Mouse (Mus musculus): ENCODE data around the gene Rarg. TPM values are rescaled to one million over a fixed set of nuclear protein-coding genes. Genes with fewer than 3 reads are reported as not detected.

The Rarg gene
- polyA plus RNA-seq (2012; fragmentation: generic; extraction: Trizol): 100 to 1,000 TPM; 110 to 187 TPM

DNA sequence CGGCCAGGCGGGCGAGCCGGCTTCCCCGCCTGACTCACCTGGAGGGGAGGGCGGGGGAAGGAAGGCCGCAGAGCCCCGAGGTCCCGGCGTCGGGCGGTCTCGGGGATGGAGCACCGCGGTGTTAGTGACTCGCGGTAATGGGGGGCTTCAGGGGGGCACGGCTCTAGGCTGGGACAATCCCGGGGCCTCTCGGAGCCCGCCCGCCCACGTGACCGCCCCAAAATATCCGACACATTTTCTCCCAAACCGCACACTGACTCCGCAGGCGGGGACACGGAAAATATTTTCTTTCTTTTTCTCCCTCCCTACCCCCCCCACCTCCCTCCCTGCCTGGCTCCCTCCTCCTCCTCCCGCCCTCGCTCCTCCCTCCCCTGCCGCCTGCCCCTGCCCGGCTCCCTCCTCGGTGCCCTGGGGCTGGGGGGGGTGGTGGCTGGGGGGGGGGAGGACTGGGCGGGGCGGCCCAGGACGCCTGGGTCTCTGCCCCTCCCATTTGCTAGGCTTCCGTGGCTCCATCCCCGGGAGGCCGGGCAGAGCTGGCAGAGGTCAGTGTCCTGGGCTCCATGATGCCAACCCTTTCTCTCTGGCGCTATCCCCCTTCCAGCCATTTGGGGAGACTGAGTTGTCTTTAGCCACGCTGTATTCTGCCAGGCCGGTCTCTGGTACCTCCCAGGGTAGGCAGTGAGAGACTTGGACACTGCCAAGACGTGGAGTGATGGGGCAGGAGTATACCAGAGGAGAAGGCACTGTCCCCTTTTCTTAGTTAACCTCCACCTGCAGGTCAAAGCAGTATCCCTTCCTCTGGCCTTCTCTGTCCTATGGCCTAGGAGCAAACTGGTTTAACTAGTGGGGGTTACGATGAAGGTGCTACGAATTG is at the start of gene Rarg:
Gene Rarg (minus strand): TSS at position 316 of the 874 bp plus-strand sequence.

GRCm38 (mm10) chr15:102295633-102296367 is 38.5 kb upstream of the Rarg start, which contains the start of gene Espl1:
TSS of gene Espl1 (plus strand) at chr15:102296266.

DNA sequence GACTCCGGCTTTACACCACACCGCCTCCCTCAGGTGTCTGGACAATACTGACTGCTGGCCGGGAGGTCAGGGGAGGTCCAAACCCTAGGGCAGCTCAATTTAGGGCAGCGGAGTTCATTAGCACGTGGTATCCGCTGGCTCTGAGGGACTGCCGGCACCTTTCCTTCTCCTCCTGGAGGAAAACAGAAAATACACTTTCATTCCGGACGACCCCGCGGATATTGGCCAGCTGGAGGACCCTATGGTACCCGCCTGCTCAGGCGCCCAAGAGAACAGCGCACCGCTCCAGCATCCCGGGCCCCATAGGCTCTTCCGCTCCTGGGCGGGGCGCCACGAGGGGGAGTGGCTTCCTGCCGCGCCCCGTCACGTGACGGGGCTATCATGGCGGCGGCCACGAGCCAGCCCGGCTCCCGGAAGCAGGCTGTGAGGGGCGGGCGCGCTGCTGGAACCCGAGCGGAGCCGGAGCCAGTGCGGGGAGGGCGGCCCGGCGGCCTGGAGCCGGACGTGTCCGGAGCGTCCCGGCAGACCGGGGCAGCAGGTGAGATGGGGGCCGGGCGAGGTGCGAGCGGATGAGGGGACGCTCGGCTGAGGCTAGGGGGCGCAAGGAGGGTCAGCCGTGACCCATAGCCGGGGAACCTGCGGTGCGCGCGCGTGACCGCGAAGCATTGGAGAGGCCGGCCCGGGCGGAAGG is 21.9 kb upstream of the Rarg start, which contains the start of gene Mfsd5:
Gene Mfsd5 (plus strand): TSS at position 363 of the 691 bp plus-strand sequence.

DNA sequence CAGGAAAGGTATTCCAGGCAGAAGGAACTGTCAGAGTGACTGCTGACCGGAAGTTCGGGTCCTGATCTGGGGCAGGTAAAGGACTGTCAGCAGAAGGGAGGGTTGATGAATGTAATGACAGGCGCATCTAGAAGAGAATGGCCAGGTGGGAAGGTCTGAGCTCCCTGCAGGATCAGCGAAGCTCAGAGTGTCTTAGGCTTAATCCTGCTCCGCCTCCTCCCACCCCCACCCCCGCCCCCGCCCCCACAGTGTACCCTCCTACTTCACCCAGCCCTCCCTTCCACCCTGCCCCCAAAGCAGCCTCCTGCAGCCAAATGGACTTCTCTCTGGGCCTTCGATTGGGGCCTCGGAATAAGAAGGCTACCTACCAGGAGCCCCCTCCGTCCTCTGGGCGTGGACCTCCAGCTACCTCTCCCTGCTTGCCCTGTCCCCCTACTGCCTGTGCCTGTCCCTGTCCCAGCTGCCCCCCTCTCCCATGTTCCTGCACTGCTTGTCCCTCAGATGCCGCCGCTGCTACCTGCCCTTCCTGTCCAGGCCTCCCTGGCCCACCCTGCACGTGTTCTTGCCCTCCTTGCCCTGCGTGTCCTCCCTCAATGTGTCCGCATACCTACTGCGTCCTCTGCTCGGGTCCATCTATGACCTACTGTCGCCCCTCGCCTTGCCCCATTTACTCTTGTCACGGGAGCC is 13.1 kb upstream of the Rarg start, which contains the start of gene Gm9918:
Gene Gm9918 (plus strand): TSS at position 290 of the 687 bp plus-strand sequence.

GRCm38 (mm10) chr15:102231748-102232147 is 25.6 kb downstream of the Rarg start, which contains the start of gene Itgb7:
TSS of gene Itgb7 (minus strand) at chr15:102231944.

DNA sequence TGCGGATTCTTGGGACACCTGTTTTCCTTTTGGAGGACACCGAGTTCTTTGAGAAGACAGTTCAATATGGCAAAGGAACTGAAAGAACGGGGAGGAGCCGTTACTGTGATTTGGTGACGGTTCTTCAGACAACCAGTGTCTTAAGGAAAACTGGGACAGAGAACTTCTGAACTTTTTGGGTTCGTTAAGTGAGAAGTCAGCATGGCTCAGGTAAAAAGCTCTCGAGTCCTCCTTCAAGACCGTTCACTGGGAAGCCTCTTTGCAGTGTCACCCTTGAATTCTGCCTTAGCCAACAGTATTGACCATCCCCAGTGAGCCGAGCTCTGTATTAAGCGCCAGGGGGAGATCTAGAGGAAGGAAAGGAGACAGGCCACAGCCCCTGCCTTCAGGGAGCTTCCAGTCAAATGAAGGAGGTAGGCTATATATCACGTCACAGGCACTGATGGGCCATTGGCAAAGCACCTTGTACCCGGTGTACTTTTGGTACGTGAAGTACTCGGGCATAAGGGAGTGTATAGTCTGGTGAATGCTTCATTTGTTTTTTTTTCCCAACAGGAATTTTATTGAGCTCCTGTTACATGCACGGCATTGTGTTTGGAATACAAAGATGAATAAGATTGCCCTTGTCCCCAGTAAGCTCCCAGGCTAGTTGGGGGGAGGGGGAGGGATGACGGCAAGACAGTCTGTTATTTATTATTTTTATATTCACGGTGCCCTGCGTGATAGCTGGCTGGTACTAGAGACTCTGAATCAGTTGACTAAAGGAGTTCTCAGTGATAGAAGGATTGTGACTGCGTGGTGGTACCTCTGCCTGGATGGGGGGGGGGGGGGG is 52.4 kb downstream of the Rarg start, which contains the start of gene Csad:
Gene Csad (minus strand): TSS at position 51 of the 832 bp plus-strand sequence.

GRCm38 (mm10) chr15:102202971-102203834 is 54.1 kb downstream of the Rarg start, which contains the start of gene Zfp740:
TSS of gene Zfp740 (plus strand) at chr15:102203249.

Other genes with a start within 250 kb of the Rarg start
- gene Krt18, start 229.3 kb downstream of the Rarg start, polyA plus RNA-seq (2012; fragmentation: generic; extraction: Trizol): under 1 TPM in 1 of 2 experiments, not detected in 1; 0.02 TPM
- 100 to 1,000 TPM; 147 to 289 TPM for gene Eif4b, start 183.7 kb downstream of the Rarg start, polyA plus RNA-seq (2012; fragmentation: generic; extraction: Trizol)
- 100 to 1,000 TPM; 101 to 364 TPM for gene Tns2, start 157.1 kb downstream of the Rarg start, polyA plus RNA-seq (2012; fragmentation: generic; extraction: Trizol)
- gene Spryd3, start 121.3 kb downstream of the Rarg start, polyA plus RNA-seq (2012; fragmentation: generic; extraction: Trizol): 10 to 100 TPM; 36.8 to 50.9 TPM
- 10 to 100 TPM; 11.1 to 12.6 TPM for gene Igfbp6, start 113.2 kb downstream of the Rarg start, polyA plus RNA-seq (2012; fragmentation: generic; extraction: Trizol)
- under 1 TPM; 0.05 to 0.31 TPM for gene Soat2, start 107.0 kb downstream of the Rarg start, polyA plus RNA-seq (2012; fragmentation: generic; extraction: Trizol)
- 10 to 100 TPM in 1 of 2 experiments, 1 to 10 TPM in 1; 9.8 to 56.6 TPM for gene Zfp740, start 54.3 kb downstream of the Rarg start, polyA plus RNA-seq (2012; fragmentation: generic; extraction: Trizol)
- gene Csad, start 52.8 kb downstream of the Rarg start, polyA plus RNA-seq (2012; fragmentation: generic; extraction: Trizol): 100 to 1,000 TPM in 1 of 2 experiments, 10 to 100 TPM in 1; 22.5 to 249 TPM
- gene Itgb7, start 25.6 kb downstream of the Rarg start, polyA plus RNA-seq (2012; fragmentation: generic; extraction: Trizol): 100 to 1,000 TPM in 1 of 2 experiments, 1 to 10 TPM in 1; 4.6 to 133 TPM
- under 1 TPM in 1 of 2 experiments, not detected in 1; 0.11 TPM for gene Gm9918, start 13.0 kb upstream of the Rarg start, polyA plus RNA-seq (2012; fragmentation: generic; extraction: Trizol)
- gene Mfsd5, start 21.9 kb upstream of the Rarg start, polyA plus RNA-seq (2012; fragmentation: generic; extraction: Trizol): 100 to 1,000 TPM in 1 of 2 experiments, 10 to 100 TPM in 1; 92.5 to 106 TPM
- 10 to 100 TPM; 21.0 to 35.6 TPM for gene Espl1, start 38.7 kb upstream of the Rarg start, polyA plus RNA-seq (2012; fragmentation: generic; extraction: Trizol)
- gene Pfdn5, start 68.6 kb upstream of the Rarg start, polyA plus RNA-seq (2012; fragmentation: generic; extraction: Trizol): 100 to 1,000 TPM; 724 to 828 TPM
- 100 to 1,000 TPM; 115 to 233 TPM for gene Myg1, start 74.2 kb upstream of the Rarg start, polyA plus RNA-seq (2012; fragmentation: generic; extraction: Trizol)
- gene Aaas, start 93.3 kb upstream of the Rarg start, polyA plus RNA-seq (2012; fragmentation: generic; extraction: Trizol): 100 to 1,000 TPM in 1 of 2 experiments, 10 to 100 TPM in 1; 78.8 to 232 TPM
- gene Sp7, start 109.7 kb upstream of the Rarg start, polyA plus RNA-seq (2012; fragmentation: generic; extraction: Trizol): under 1 TPM; 0.02 to 0.09 TPM
- gene Sp1, start 148.6 kb upstream of the Rarg start, polyA plus RNA-seq (2012; fragmentation: generic; extraction: Trizol): 10 to 100 TPM in 1 of 2 experiments, 1 to 10 TPM in 1; 1.2 to 10.6 TPM
- gene Amhr2, start 187.8 kb upstream of the Rarg start, polyA plus RNA-seq (2012; fragmentation: generic; extraction: Trizol): under 1 TPM; 0.02 to 0.65 TPM
- gene Prr13, start 201.5 kb upstream of the Rarg start, polyA plus RNA-seq (2012; fragmentation: generic; extraction: Trizol): 100 to 1,000 TPM; 159 to 189 TPM
- 1,000 to 10,000 TPM in 1 of 2 experiments, 100 to 1,000 TPM in 1; 559 to 1,162 TPM for gene Pcbp2, start 213.0 kb upstream of the Rarg start, polyA plus RNA-seq (2012; fragmentation: generic; extraction: Trizol)
- gene Gm10337, start 246.2 kb upstream of the Rarg start, polyA plus RNA-seq (2012; fragmentation: generic; extraction: Trizol): not detected